Mouse (Mus musculus): ENCODE measurements around the gene Slc7a8.

Slc7a8 gene

DNA sequence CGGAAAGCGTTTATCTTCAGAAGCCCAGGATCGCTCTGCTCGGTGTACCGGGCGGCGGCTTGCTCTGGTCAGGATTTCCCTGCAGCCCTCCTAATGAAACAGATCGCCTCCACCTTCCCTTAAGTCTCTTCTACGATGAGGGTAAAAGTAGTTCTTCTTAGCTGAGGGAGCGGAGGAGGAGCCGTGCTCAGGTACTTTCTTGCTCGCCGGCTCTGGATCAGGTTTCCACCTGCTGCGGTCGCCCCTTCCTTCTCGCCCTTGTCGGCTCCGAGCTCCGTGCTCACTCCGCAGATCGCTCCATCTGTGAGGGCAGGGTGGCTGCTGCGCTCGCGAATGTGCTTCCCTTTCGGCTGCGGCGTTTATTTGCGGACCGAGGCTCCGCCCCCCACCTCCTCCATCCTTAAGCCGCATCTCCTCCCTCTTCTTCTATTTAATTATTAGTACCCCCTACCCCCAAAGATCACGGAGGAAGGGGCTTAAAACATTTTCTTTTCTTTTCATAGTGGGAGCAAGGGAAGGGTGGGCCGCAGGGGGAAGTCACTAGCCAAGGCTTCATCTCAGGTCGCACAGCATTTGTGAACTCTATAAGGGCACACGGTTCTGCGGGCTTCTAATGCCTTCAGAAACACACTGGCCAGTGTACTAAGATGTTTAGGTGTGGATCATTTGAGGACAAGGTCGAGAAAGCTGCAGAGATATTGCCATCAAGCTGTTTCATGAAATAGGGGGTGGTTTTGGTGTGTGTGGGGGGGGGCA lies at the start of gene Slc7a8:
TSS of gene Slc7a8 (minus strand) at position 337 of the 756 bp plus-strand sequence.
- peak; percentile 66 for DNase-seq (ENCODE audit: inconsistent ontology term)

DNA sequence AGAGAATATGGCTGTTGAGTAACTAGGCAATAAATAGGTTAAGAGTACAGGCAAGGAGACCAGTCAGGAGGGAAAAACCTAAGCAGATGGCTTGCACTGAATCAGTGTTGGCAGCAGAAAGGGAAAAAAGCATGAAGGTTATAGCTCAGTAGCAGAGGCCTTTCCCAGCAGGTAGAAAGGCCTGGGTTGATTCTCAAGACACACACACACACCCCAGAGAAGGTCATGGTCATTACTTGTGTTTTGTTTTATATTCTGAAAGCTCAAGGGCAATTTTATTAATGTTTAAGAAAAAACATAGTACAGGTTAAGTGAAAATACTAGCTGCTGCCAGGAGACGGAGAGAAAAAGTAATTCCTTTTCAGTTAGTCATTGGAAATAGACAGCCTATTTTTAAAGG lies 42.0 kb upstream of the Slc7a8 start:
- no peak for DNase-seq (ENCODE audit: inconsistent ontology term)

DNA sequence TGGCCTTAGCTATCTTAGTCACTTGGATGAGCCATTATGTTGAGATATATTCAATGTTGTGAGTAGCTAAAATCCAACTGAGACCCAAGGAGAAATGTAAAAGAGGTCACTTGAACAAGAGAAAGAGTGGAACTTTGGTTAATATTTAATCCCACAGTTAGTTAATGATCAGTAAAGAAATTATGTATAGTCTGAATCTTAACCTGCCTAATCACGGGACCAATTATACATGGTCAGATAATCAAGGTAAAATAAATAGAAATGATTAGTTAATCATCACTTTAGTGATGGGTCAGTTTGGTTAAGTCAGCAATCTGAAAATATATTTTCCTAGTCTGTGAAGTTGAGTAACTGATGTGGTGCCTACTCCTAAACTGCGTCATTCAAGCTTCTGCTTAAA lies 40.6 kb upstream of the Slc7a8 start:
- DNase-seq (ENCODE audit: inconsistent ontology term) = no peak

DNA sequence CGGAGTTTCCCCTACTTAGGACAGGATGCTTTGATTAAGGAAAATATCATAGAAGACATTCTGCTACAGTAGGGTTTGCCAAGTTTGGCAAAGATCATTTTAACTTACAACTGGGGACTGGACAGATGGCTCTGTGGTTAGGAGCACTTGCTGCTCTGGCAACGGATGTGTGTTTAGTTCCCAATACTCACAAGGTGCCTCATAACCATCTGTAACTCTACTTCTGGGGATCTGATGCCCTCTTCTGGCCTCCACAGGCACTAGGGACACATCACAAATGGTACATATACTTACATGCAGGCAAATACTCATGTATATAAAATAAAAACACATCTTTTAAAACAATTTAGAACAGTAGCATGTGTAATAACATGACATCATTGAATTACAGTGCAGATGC lies 36.0 kb upstream of the Slc7a8 start:
- peak; percentile 51 for DNase-seq (ENCODE audit: inconsistent ontology term)

DNA sequence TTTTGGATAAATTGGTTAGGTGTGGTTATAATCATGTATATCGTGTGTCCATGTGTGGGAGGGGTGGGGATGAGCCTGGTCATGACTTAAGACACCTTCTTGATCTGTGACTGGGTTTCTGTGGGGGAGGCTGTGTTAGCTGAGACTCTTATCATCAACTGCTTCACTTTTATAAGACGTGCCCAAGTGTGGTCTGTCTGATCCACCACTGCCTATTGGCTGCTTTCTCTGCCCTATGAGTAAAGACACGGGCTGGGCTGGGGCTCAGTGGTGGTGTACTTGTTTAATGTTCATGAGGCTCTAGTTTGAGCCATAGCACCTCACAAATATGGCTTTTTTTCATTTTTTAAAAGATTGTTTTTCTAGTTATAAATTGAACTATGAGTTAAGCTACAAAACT lies 34.0 kb upstream of the Slc7a8 start:
- DNase-seq (ENCODE audit: inconsistent ontology term) = no peak

DNA sequence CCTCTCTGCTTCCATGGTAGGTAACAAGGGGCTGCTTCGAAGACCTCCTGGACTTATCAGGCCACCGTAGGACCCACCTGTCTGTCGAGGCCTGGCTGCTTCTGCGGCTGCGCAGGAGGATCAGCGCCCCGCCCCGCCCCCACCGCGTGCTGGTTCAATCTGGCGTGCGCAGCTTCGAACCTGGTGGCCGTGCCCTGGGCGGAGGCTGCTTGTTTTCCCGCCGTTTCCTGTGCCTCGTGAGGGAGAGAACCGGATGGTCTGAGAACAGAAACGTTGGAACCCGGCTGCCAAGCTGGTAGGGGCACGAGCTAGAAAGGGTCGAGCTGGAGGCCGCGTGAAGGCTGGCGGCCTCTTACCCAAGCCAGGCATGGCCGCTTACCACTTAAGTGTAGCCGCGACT lies 32.2 kb upstream of the Slc7a8 start, which contains the start of gene Rnf212b:
TSS of gene Rnf212b (plus strand) at position 151 of the 400 bp plus-strand sequence.
- no peak for DNase-seq (ENCODE audit: inconsistent ontology term)

DNA sequence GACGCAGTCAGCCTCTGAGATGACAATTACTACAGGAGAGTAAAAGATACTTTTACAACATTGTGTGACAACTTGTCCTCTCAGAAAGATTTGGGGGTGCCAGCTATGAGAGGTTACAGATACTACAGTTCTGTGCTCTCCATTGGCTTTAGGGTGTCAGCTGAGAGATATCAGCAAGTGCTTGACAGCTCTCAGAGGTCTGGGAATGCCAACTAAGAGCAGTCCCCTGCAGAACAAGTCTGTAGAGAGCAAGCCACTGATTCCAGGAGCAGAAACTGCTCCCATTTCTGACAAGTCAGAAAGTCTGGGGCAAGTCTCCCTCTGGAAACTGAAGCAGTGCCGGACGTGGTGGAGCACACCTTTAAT lies 27.9 kb upstream of the Slc7a8 start:
- no peak for DNase-seq (ENCODE audit: inconsistent ontology term)

DNA sequence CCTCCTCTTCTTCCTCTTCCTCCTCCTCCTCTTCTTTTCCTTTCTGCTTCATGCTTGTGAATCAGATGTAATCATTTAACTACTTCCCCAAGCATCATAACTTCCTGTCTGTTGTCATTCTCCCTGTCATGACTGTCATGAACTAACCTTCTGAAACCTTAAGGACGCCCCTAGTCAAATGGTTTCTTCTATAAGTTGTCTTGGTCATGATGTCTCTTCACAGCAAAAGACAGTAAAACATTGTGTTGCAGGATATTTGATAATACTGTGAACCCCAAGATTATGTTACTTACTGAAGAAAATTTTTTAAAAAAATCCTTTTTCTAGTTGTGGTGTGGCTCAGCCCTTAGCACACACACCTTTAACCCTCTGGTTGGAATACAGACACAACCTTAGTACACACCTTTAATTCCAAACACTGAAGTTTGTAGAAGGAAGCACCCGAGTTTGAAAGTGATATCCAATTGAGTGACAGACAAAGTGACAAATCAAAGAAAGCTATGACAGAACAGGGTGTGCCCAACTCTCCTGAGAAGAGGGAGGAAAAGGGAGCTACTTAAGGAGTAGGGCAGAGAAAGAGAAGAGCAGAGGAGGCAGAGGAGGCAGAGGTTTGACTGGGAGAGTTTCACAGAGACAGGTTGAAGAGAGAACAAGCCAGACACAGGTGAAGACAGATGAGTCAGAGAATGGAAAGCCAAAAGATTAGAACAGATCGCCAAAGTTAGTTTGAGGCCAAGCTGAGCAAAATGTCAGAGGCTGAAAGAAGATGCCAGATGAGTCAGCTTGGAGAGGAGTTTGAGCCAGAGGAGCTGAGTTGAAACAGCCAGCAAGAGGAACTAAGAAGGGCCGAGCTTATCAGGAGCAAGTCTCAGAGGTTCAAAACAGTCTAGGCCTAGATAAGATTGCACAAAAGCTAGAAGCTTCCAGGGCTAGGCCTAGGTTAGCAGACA lies 27.2 kb upstream of the Slc7a8 start:
- no peak for DNase-seq (ENCODE audit: inconsistent ontology term)

DNA sequence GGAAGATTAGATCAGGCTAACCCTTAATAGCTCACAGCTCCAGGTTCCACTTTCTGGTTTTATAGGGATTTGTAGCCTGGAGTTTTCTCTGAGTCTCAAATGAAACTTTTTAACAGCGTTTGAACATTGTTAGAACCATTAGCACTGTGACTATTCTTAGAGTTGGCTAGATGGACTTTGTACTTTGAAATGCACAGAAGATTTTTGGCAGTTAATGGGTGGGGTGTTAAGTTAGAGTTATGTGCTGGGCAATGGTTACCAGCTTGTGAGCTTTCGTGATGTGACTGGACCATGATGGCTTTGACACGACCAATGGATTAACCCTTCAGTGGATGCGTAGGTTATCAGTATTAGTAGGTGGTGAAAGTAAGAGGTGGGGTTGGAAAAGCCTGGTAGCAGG lies 24.4 kb upstream of the Slc7a8 start:
- DNase-seq (ENCODE audit: inconsistent ontology term) = no peak

DNA sequence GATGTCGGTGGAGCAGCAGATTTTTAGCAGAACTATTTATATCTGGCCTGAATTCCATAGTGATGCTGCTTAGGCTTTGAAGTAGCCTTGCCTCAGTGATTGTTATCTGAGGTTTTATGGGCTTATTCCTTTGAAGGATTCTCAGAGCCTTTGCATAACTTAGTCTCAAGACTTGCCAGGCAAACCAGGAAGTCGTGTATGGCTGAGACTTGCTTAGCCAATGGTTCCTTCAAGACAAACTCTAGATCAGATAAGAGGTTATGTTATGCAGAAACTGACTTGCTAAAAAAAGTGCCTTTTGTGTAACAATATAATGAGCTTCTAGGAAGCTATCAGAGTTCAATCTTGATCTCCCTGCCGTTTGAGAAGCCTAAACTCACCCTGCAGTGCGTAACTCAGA lies 20.7 kb upstream of the Slc7a8 start:
- no peak for DNase-seq (ENCODE audit: inconsistent ontology term)

DNA sequence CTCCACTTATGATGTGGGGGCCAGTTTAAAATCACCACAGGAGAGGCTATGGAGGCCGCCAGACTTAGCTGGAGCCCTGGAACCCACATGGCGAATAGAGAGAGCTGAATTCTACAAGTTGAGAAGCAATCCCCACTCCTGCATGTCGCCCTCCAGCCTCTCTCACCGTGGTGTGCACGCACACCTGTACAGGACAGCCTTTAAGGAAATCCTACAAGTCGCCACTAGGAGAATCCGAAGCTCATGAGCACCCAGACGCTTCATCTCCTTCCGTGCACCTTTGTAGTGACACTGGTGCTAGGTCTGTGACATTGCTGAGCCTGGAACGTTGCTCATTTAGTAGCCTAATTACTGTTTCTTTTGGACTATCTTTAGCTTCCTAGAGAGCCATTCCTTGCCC lies 17.9 kb upstream of the Slc7a8 start:
- no peak for DNase-seq (ENCODE audit: inconsistent ontology term)

DNA sequence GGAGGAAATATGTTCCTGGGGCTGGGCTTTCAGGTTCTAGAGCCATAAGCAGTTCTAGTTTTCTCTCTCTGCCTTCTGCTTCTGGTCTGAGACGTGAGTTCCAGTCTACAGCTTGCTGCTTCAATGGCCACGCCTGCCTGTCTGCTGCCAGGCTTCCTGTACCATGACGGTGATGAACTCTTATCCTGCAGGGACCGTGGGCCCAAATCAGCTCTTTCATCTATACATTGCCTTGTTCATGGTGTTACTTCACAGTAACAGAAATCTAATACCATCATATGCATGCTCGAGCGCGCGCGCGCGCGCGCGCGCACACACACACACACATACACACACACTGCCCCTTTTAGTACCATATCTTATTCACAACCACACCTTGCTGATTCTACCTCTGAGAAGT lies 15.0 kb upstream of the Slc7a8 start:
- no peak for DNase-seq (ENCODE audit: inconsistent ontology term)

DNA sequence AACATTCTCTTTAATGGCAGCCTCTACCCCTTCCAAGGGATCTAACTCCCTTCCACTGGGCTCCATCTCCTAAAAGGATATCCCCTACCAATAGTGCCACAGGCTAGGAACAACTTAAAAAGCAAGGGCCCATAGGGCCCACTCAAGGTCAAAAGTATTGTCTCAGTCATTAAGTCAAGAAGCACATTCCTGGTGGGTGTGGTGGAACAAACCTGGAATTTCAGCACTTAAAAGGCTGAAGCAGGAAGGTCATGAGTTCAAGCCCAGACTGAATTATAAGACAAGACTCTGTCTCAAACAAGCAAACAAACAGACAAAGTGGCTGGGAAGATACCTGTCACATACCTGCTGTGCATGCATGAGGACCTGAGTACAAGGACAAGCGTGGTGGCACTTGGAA lies 14.2 kb upstream of the Slc7a8 start:
- DNase-seq (ENCODE audit: inconsistent ontology term) = no peak

DNA sequence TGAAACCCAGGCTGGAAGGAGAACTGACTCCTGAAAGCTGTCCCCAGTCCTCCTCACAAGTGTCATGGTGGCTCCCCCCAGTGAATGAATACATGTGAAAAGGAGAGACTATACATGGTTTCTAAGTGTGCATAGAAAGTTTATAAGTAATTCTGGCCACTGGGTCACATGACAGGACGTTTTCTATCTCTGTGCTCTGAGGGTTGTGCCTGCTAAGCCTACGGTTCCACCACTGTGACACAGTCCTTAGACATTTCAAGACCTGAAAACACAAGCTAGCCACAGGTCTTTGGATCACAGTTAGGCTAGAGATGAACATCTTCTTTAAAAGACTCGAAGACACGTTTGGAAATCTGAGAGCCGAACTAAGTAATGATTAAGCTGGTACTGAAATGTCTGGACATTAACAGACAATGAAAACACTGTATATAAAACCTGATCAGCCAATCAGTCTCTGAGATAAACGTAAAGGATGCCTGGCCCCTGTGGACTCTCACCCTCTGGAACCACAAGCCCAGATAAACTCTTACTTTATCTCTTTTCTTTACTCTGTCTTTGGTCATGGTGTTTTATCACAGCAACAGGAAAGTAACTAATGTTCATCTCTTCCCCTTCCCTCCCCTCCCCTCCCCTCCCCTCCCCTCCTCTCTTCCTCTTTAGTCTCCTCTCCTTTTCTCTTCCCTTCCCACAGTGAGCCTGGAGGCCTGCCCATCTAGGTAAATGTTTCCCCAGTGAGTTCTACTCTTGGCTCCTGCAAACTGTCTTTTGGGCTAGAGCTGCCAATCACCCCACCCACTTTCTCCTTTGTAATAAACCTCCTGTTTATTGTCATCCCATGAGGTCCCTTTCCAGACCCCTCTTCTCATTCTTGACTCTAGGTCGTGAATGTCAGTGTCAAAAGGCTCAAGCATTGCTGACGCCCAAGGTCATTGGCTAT lies 12.4 kb upstream of the Slc7a8 start:
- no peak for DNase-seq (ENCODE audit: inconsistent ontology term)

DNA sequence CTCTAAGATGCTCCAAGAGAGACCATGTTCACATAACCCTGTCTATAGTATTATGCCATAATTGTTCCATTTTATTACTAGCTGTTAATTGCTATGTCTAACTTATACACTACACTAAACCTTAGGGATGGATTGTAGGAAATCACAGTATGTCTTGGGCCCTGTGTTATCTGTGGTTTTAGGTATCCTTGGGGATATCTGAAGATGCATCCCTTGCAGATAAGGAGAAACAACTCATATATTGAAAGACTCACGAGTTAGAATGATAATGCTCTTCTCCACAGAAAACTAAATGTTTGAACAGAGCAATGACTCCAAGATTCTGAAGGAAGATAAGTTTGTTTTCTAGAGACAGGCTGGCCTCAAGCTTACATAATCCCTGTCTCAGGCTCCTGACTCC lies 11.6 kb upstream of the Slc7a8 start:
- no peak for DNase-seq (ENCODE audit: inconsistent ontology term)

DNA sequence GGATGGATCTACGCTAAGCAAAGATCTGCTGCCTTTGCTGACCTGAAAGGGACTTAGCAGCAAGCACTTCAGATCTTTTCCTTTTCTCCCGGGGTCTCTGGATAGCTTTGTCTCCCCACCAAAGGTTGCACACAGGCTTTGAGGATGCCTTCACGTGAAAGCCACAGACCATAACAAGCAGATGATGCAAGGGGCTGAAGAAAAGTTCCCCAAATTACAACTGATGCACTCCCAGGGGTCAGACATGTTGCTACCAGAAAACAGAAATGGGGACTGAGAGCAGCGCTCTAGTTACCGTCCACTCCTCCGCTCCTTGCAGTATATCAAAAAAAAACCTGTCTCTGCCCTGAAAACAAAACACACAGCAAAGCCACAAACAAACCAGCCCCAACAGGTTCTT lies 10.4 kb upstream of the Slc7a8 start:
- no peak for DNase-seq (ENCODE audit: inconsistent ontology term)

DNA sequence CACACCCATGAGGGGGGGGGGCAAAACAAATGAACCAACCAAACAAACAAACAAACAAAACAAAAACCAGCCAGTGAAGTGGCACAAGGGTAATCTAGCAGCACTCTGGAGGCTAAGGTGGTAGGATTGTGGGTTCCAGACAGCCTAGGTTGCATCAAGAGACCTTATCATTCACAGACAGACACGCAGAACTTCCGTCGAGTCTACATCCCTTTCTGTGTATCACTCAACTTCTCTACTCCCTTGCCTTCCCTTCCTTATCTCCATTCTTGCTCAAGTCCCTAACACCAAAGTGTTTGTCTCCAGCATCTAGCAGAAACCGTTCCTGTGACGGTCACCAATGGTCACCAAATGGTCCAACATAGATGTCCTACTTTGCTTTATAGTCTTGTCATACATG lies 6.5 kb upstream of the Slc7a8 start:
- DNase-seq (ENCODE audit: inconsistent ontology term) = no peak

DNA sequence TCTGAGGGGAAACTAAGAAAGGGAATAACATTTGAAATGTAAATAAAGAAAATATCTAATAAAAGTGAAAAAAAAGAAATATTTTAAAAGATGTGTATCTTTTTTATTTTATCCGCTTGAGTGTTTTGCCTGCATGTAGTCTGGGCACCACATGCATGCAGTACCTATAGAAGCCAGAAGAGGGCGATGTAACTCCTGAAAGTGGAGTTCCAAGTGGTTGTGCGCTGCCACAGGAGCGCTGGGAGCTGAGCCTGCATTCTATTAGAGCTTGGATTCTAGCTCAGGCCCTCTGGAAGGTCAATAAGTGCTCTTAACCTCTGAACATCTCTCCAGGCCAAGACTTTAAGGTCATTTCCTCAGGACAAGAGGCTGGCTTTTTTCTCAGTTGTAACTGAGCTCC lies 5.5 kb upstream of the Slc7a8 start:
- DNase-seq (ENCODE audit: inconsistent ontology term) = no peak

DNA sequence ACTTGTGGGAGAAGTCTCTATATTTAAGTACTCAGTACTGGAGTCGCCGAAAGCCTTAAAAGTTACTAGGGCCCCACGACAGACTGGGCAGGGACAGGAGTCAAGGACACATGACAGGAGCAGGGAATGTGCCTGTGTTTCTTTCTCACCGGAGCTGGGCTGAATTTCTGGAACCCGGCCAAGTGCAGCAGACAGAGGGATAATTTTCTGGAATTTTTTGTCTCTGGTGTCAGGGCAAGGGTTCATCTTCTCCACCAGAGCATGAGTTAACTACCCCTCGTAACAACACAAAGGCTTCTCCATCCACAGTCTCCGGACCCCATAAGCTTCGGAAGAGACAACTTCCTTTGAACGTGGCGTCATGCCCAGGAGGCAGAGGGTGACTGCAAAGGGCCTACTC lies 4.7 kb upstream of the Slc7a8 start:
- DNase-seq (ENCODE audit: inconsistent ontology term) = peak; percentile 80

DNA sequence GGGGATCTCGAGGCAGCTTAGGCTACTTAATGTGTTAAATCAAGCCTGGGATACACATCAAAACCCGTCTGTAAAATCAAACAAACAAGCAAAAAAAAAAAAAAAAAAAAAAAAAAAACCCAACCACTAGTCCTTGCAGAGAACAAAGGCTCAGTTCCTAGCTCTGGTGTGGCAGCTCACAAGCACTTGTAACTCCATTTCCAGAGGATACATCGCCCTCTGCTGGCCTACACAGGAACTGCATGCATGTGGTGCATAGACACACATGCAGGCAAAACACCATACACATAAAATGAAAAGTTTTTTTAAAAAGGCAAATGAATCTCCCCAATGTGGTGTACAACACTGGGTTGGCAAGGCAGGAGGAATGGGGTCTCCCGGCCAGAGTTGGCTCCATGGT lies 4.2 kb upstream of the Slc7a8 start:
- DNase-seq (ENCODE audit: inconsistent ontology term) = peak; percentile 30

DNA sequence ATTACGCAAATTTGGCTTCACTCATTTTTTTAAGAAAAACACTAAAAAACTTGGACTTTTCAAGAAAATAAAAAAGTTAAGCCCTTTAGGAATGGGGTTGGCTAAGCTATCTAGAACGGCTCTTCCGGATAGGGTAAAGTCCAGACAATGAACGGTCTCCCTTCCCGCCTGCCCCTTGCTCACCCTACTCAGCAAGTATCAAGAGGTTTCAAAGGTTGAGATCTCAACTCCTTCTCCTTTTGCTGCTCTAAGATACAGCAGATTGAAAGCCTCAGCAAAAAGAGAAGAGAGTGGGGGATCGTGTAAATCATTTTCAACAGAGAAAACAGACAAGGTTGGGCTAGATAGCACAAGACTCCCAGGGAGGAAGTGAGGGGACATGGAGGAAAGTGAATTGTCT lies 1.2 kb upstream of the Slc7a8 start:
- DNase-seq (ENCODE audit: inconsistent ontology term) = no peak
